Mouse (Mus musculus) kidney, adult 2 months (tissue): Measurements from ENCODE around the gene Git2.

ENCODE experiments used
- CTCF ChIP-seq: fragments of 200-500 bp; conservative IDR thresholded peaks from 2 replicates; pipeline ENCODE4 v1.5.1; 2011; ENCODE audit warnings: low read depth, mild to moderate bottlenecking, control low read depth, low read length, moderate library complexity, mixed read lengths; ENCODE audit not compliant: insufficient read depth, insufficient read length
- POLR2A ChIP-seq: fragments of 200-500 bp; IDR thresholded peaks from one replicate; pipeline ENCODE4 v1.6.1; 2011; ENCODE audit warnings: low read depth, low read length, control low read depth

DNA sequence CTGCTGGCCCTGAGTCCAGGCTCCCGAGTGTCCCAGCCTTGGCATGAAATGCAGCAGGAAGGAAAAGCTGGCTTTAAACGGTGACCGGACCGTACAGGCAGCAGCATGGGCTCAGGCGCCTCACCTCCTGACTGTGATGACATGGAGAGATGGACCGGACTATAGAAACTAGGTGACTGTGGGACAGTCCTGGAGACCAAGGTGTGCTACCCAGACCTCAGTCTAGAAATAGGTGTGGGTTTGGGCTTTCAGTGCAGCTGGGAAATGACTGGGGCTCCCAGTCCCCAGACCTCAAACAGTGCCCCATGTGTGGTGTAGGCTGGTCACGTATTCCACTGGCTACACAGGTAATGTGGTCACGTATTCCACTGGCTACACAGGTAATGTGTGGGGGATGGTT lies 31.3 kb upstream of the Git2 start:
- TF ChIP-seq POLR2A (no peak), CTCF (no peak)
